Mouse (Mus musculus) hematopoietic multipotent progenitor cell, adult 10-12 weeks (in vitro differentiated cells): ENCODE data around the gene Kcnab3. TPM values are rescaled to one million over a fixed set of nuclear protein-coding genes. Genes with fewer than 3 reads are reported as not detected.

Experiments used
- polyA plus RNA-seq: library from polyadenylated mRNA; stranded (reverse); fragments of >175 nt; gene quantifications from 2 replicates; pipeline ENCODE4 v1.2.3, GENCODE M21; 2012; ENCODE audit warnings: low replicate concordance

Gene Kcnab3
- polyA plus RNA-seq: 0.74 and 1.8 TPM in 2 replicates

DNA sequence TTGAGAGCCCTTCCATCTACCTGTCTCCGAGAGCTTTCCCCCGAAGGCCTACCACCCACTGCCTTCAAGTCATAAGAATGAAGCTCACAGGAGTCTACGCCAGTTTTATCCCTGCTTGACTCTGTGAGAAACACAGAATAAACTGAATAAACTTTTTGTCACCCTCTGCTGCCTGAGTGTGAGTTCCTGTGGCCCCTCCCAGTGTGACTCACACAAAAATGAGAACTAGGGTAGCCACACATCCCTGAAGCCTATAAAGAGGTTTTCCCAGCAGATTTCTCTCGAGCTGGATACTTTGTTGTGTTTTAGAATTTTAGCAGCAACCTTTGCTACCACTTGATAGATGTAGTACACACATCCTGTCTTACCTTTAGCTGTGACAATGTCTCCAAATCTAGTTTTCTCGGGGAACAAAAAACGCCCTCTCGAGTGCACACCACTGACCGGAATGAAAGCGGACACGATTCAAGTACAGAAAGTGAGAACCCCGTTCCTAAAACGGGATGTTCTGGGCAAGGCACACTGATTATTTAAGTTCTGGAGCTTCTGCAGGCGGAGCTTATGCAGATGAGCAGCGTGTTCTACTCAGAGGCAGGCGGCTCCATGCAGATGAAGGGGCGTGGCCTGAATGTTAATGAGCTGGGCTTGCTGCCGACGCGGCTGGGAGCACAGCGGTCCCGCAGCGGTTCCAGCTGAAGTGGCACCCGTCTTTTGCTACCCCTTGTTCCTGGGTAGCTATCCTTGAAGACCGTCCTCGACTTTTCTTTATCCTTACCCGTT, at the start of gene Kcnab3:
Gene Kcnab3 (plus strand): TSS at position 631 of the 780 bp plus-strand sequence.

DNA sequence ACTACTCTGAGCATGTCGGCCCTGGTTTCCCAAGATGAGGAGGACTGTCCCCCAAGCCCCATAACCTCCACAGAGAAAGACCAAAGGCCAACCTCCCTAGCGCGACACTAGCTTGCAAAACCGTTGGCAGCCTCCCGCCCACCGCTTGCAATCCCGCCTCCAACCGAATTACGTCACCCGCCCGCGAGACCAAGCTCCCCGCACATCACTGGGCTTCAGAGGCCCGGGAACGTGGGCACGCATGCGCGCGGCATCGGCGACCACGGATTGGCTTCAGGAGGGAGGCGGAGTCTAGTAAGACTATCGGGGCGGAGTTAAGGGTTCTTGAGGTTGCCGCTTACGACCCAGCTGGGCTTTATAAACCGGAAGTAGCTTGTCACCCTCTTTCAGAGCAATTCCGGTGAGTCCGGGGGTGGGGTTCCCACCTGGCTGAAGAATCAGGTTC, 2.4 kb upstream of the Kcnab3 start, which contains the start of the genes Cntrob and Trappc1:
Gene Cntrob (minus strand): TSS at position 109 of the 445 bp plus-strand sequence.
Gene Trappc1 (plus strand): TSS at position 314 of the 445 bp plus-strand sequence.

DNA sequence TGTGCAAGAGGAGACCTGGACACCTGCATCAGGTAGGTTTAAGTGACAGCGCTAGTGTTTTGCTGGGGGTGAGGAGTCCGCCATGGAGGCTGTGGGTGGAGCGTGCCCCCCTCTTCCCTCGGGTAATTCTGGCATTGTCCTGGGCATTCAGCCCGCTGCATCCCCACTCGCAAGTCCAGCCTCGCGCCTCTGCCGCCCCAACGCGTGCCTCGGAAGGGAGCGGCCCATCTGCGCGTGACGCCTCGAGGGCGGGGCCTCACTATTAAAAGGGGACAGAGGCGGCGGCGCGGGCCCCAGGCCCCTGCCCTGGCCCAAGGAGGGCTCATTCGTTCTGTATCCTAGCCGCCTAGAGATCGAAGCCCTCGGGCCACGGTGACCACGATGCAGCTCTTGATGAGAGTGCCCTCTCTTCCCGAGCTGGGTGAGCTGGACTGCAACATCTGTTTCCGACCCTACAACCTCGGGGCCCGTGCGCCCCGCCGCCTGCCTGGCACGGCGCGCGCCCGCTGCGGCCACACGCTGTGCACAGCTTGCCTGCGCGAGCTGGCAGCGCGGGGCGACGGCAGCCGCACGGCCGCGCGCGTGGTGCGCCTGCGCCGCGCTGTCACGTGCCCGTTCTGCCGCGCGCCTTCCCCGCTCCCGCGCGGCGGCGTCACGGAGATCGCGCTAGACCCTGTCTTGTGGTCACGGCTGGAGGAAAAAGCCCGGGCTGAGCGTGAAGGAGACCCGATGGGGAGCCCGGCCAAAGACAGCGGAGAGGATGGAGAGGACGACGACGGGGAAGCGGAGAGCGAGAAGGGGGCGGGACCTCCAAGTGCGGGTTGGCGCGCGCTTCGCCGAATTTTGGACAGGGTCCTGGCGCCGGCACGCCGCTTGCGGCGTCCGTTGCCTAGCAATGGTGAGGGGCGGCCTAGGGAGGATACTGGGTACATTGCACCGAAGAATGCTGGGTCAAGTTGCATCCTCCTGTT, 14.4 kb downstream of the Kcnab3 start, which contains the start of gene Rnf227:
Gene Rnf227 (plus strand): TSS at position 301 of the 971 bp plus-strand sequence.

DNA sequence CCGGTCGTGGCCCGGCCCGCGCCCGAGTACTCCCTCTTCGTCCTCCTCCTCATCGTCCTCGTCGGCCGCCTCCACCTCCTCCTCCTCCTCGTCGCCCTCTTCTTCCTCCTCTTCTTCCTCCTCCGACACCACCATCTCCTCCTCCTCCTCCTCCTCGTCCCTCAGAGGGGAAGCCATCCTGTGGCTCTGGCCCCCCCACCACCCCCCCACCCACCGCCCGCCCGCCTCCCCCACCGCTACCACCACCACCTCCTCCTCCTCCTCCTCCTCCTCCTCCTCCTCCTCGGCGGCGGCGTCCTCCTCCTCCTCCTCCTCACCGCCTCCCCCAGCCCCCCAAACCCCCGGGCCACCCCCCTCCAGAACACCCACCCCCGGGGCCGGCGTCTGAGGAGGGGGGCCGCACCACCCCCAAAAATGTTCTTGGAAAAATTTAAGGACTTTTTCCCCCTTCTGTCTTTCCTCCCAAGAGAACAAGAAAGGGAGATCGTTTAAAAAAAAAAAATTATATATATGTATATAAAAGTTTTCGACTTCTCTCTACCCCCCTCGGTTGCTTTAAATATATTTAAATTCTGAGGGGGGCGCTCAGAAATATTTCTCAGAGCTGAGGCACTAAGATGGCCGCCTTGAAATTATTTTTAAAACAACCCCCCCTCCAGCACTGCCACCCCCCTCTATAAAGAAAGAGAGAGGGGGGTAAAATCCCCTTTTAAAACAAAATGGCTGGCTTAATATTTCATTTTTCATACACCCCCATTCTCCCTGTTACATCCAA, 43.3 kb downstream of the Kcnab3 start, which contains the start of gene Chd3:
Gene Chd3 (minus strand): TSS at position 192 of the 775 bp plus-strand sequence.

Other genes starting within 250 kb of the Kcnab3 start
- 133 and 285 TPM in 2 replicates for gene Vamp2, start 237.8 kb upstream of the Kcnab3 start, polyA plus RNA-seq
- gene Per1, start 231.0 kb upstream of the Kcnab3 start, polyA plus RNA-seq: 32.9 and 51.0 TPM in 2 replicates
- gene Hes7, start 205.9 kb upstream of the Kcnab3 start, polyA plus RNA-seq: 0.33 and 2.2 TPM in 2 replicates
- 0.34 and 1.3 TPM in 2 replicates for gene 9130213A22Rik, start 203.7 kb upstream of the Kcnab3 start, polyA plus RNA-seq
- gene Aloxe3, start 200.4 kb upstream of the Kcnab3 start, polyA plus RNA-seq: 0.05 and 0.07 TPM in 2 replicates
- not detected in 2 replicates for gene Alox12b, start 169.3 kb upstream of the Kcnab3 start, polyA plus RNA-seq
- gene Alox8, start 128.4 kb upstream of the Kcnab3 start, polyA plus RNA-seq: 0.18 and 0.36 TPM in 2 replicates
- gene Gucy2e, start 89.2 kb upstream of the Kcnab3 start, polyA plus RNA-seq: 0.03 TPM in 2 replicates
- gene Cntrob, start 2.5 kb upstream of the Kcnab3 start, polyA plus RNA-seq: 16.1 and 37.7 TPM in 2 replicates
- 7.2 and 10.5 TPM in 2 replicates for gene Trappc1, start 2.3 kb upstream of the Kcnab3 start, polyA plus RNA-seq
- 1.8 and 6.5 TPM in 2 replicates for gene Rnf227, start 14.2 kb downstream of the Kcnab3 start, polyA plus RNA-seq
- 412 and 967 TPM in 2 replicates for gene Chd3, start 43.1 kb downstream of the Kcnab3 start, polyA plus RNA-seq
- 32.7 and 80.7 TPM in 2 replicates for gene Naa38, start 69.2 kb downstream of the Kcnab3 start, polyA plus RNA-seq
- 2.9 and 9.4 TPM in 2 replicates for gene Cyb5d1, start 69.4 kb downstream of the Kcnab3 start, polyA plus RNA-seq
- 0.55 and 0.95 TPM in 2 replicates for gene Tmem88, start 72.0 kb downstream of the Kcnab3 start, polyA plus RNA-seq
- gene Kdm6b, start 87.4 kb downstream of the Kcnab3 start, polyA plus RNA-seq: 124 and 254 TPM in 2 replicates
- 0.30 and 0.55 TPM in 2 replicates for gene Dnah2, start 222.9 kb downstream of the Kcnab3 start, polyA plus RNA-seq
- 0.63 and 0.73 TPM in 2 replicates for gene Efnb3, start 233.9 kb downstream of the Kcnab3 start, polyA plus RNA-seq